Mouse (Mus musculus): ENCODE measurements at regions not wholly inside any gene's neighbourhood (a gene's known extent, or its start where the extent isn't known, plus 50 kb on each side); places are given as distances from the start of the nearest gene placed in this dataset.
A peak's percentile ranks its signal among the peaks of the same experiment; 100 is the strongest.

DNA sequence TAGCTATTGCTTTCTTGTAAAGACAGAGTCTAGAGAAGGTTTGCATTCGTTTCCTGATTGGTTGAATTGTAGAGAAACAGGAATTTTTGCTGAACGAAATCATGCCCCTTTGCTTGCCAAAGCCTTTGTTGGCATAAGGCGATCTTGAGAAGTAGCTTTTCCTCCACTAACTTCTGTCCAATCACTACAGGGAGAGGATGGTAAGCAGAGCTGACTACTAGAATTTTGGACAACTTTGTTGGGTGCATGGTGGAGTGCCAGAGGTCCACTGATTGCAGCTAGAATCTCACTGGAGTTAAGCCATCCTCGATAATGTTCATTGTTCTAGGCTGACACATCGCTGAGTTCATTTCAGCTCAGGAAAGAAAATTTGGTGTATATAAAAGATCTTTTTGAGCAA, 131.1 kb upstream of the Nabp1 start:
- Histone ChIP-seq H3K27me3 (ENCODE audit: control insufficient read depth, insufficient read depth, low read length) (no peaks in the 10 kb centered on the region), H3K9ac (replicated peaks) (no peak overlapping the region), H3K36me3 (replicated peaks; ENCODE audit: control insufficient read depth, insufficient read depth, low read depth) (no peaks in the 10 kb centered on the region), H3K4me1 (replicated peaks; ENCODE audit: control insufficient read depth in 2 of 2, insufficient read depth in 2 of 2, low read length in 1 of 2) (no peaks in the 10 kb centered on the region), H3K4me3 (ENCODE audit: insufficient read depth in 1 of 2, low read depth in 2 of 2, low read length in 2 of 2) (no peak overlapping the region), H3K9me3 (ENCODE audit: control insufficient read depth, low read length) (no peaks in the 10 kb centered on the region), H3K27ac (no peak overlapping the region), H3K4me2 (ENCODE audit: low read depth) (no peak overlapping the region)
- DNase-seq (ENCODE audit: low read depth in 3 of 3, low spot score in 3 of 3) (no peak), ATAC-seq (ENCODE audit: insufficient read depth) (no peak)
- TF ChIP-seq CTCF (IDR thresholded peaks at IDR 0.05; ENCODE audit: low read depth) (no peak), EP300 (IDR thresholded peaks at IDR 0.05; ENCODE audit: low read depth) (no peak)
- WGBS (ENCODE audit: insufficient replicate concordance), result 56% methylated on average over 5 of the region's 5 CpGs

DNA sequence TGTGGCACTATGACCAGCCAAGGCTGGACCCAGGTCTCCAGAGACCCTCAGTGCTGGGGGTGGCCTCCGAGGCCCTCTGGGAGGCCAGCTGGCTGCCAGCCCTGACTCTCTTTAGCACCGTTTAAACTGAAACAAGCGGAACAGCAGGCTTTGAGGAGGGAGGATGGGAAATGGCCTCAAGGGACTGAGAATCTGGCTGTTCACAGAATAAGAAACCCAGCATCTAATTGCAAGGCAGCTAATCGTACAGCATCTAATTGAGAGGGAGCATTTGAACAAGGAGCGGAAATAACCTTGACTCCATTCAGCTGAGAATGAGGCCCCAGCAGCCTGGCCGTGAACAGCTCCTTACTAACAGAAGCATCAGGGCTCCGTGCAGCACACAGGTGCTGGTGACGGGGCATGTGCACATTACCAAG, 129.2 kb upstream of the Nabp1 start:
- WGBS (ENCODE audit: insufficient replicate concordance), result 61% methylated on average over 8 of the region's 8 CpGs
- H3K36me3 ChIP-seq (replicated peaks; ENCODE audit: control insufficient read depth, insufficient read depth, low read depth), result no peaks in the 10 kb centered on the region
- no peak overlapping the region for H3K4me2 ChIP-seq (ENCODE audit: low read depth)
- no peak for ATAC-seq (ENCODE audit: insufficient read depth)
- H3K9ac ChIP-seq (replicated peaks), result no peak overlapping the region
- no peak overlapping the region for H3K27ac ChIP-seq
- no peak for TF ChIP-seq EP300 (IDR thresholded peaks at IDR 0.05; ENCODE audit: low read depth)
- no peak for TF ChIP-seq CTCF (IDR thresholded peaks at IDR 0.05; ENCODE audit: low read depth)
- no peak for DNase-seq (ENCODE audit: low read depth in 3 of 3, low spot score in 3 of 3)
- no peaks in the 10 kb centered on the region for H3K9me3 ChIP-seq (ENCODE audit: control insufficient read depth, low read length)
- H3K4me1 ChIP-seq (replicated peaks; ENCODE audit: control insufficient read depth in 2 of 2, insufficient read depth in 2 of 2, low read length in 1 of 2), result no peaks in the 10 kb centered on the region
- H3K27me3 ChIP-seq (ENCODE audit: control insufficient read depth, insufficient read depth, low read length), result no peaks in the 10 kb centered on the region
- H3K4me3 ChIP-seq (ENCODE audit: insufficient read depth in 1 of 2, low read depth in 2 of 2, low read length in 2 of 2), result no peak overlapping the region

DNA sequence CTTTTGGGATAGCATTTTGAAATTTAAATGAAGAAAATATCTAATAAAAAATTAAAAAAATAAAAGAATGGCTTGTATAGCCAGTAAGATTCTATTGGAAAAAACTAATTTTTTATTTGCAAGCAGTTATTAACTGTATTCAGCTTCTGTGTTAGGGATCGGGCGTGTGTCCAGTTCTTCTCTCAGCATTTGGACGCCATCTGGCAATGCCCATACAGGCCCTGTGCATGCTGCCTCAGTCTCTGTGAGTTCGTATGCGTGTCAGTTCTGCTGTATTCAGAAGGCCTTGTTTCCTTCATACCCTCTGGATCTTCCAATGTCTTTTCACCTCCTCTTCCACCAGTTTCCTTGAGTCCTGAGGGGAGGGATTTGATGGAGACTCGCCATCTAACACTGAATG, 123.8 kb upstream of the Nabp1 start:
- no peak for ATAC-seq (ENCODE audit: insufficient read depth)
- H3K9me3 ChIP-seq (ENCODE audit: control insufficient read depth, low read length), result no peaks in the 10 kb centered on the region
- H3K27me3 ChIP-seq (ENCODE audit: control insufficient read depth, insufficient read depth, low read length), result no peaks in the 10 kb centered on the region
- TF ChIP-seq EP300 (IDR thresholded peaks at IDR 0.05; ENCODE audit: low read depth), result no peak
- TF ChIP-seq CTCF (IDR thresholded peaks at IDR 0.05; ENCODE audit: low read depth), result no peak
- WGBS (ENCODE audit: insufficient replicate concordance), result 75% methylated on average over 6 of the region's 6 CpGs
- no peak overlapping the region for H3K27ac ChIP-seq
- no peak overlapping the region for H3K4me2 ChIP-seq (ENCODE audit: low read depth)
- no peaks in the 10 kb centered on the region; a peak in 1 of 4 replicates for H3K4me1 ChIP-seq (replicated peaks; ENCODE audit: control insufficient read depth in 2 of 2, insufficient read depth in 2 of 2, low read length in 1 of 2)
- DNase-seq (ENCODE audit: low read depth in 3 of 3, low spot score in 3 of 3), result no peak
- H3K36me3 ChIP-seq (replicated peaks; ENCODE audit: control insufficient read depth, insufficient read depth, low read depth), result no peaks in the 10 kb centered on the region
- H3K9ac ChIP-seq (replicated peaks), result no peak overlapping the region
- no peak overlapping the region for H3K4me3 ChIP-seq (ENCODE audit: insufficient read depth in 1 of 2, low read depth in 2 of 2, low read length in 2 of 2)

DNA sequence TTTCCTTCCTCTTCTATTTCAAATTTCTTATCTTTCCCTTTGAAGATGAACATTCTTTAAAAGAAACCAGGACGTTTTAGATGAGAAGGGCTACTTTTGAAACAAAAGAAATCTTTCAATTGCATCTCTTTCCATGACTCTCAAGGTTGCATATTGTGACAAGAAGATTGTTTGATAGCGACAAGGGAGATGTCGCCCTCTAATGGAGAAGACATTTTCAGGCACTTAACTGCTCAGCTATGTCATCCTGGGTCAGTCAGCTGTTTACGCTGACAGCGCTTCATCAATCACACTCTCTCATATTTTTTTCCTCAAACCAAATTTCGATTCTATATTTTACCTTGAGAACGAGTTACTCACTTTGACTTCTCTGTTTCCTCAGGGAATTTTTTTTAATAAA, 122.2 kb upstream of the Nabp1 start:
- H3K36me3 ChIP-seq (replicated peaks; ENCODE audit: control insufficient read depth, insufficient read depth, low read depth), result no peaks in the 10 kb centered on the region
- DNase-seq (ENCODE audit: low read depth in 3 of 3, low spot score in 3 of 3), result no peak
- no peak overlapping the region for H3K4me3 ChIP-seq (ENCODE audit: insufficient read depth in 1 of 2, low read depth in 2 of 2, low read length in 2 of 2)
- ATAC-seq (ENCODE audit: insufficient read depth), result no peak
- 21% methylated on average over 7 of the region's 7 CpGs for WGBS (ENCODE audit: insufficient replicate concordance)
- no peak overlapping the region for H3K9ac ChIP-seq (replicated peaks)
- no peaks in the 10 kb centered on the region for H3K9me3 ChIP-seq (ENCODE audit: control insufficient read depth, low read length)
- no peak overlapping the region for H3K4me2 ChIP-seq (ENCODE audit: low read depth)
- no peak overlapping the region for H3K27ac ChIP-seq
- peak; percentile 57 for TF ChIP-seq CTCF (IDR thresholded peaks at IDR 0.05; ENCODE audit: low read depth)
- TF ChIP-seq EP300 (IDR thresholded peaks at IDR 0.05; ENCODE audit: low read depth), result no peak
- H3K27me3 ChIP-seq (ENCODE audit: control insufficient read depth, insufficient read depth, low read length), result no peaks in the 10 kb centered on the region
- no peaks in the 10 kb centered on the region; a peak in 1 of 4 replicates for H3K4me1 ChIP-seq (replicated peaks; ENCODE audit: control insufficient read depth in 2 of 2, insufficient read depth in 2 of 2, low read length in 1 of 2)

DNA sequence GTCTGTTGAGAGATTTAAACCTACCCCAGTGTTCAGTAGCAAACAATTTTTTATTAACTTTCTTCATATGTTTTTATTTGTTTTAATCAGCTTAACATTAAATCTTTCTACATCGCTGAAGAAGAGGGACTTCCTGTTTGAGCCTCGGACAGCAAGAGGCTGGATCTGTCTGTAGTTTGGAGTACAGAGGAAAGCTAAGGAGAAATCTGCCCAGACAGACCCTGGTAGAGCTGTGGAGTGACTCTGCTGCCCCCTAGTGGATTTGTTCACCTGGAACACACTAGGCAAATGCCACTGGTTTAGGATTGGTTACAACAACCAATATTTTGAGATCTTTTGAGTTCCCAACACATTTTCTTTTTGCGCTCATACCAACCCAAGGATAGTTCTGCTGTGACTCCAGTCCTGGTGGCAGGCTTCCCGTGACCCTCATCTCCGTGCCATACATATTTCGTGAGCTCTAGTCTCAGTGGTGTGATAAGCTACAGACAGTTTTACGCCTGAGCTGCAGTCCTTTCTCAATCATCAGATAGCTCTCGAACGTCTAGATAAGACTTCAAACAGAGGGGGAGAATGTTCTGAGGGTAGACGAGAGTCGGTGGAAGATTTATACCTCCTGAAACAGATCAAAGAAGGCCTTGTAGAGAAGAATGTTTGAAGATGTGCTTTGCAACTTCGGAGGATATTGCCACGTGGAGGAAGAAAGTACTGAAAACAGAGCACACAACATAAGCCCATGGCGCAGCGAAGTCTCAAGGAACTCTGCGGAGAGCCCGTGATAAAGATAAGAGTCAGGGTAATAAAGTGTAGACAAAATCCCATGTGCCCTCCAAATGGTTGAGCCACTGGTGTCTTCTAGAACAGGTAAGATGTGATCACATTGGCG, 119.0 kb upstream of the Nabp1 start:
- DNase-seq (ENCODE audit: low read depth in 3 of 3, low spot score in 3 of 3), result peak; percentile 44 to 45 (median 44)
- ATAC-seq (ENCODE audit: insufficient read depth), result peak; percentile 67; the same call in 1 of the 2 replicates

More for the DNA sequence above, 119.0 kb upstream of the Nabp1 start:
- Histone ChIP-seq H3K4me1 (replicated peaks; ENCODE audit: control insufficient read depth in 2 of 2, insufficient read depth in 2 of 2, low read length in 1 of 2) (no peaks in the 10 kb centered on the region; a peak in 2 of 4 replicates), H3K4me2 (ENCODE audit: low read depth) (peak overlapping the region; percentile 9), H3K9ac (replicated peaks) (no peak overlapping the region), H3K27me3 (ENCODE audit: control insufficient read depth, insufficient read depth, low read length) (no peaks in the 10 kb centered on the region), H3K4me3 (ENCODE audit: insufficient read depth in 1 of 2, low read depth in 2 of 2, low read length in 2 of 2) (no peak overlapping the region), H3K27ac (no peak overlapping the region), H3K9me3 (ENCODE audit: control insufficient read depth, low read length) (no peaks in the 10 kb centered on the region), H3K36me3 (replicated peaks; ENCODE audit: control insufficient read depth, insufficient read depth, low read depth) (no peaks in the 10 kb centered on the region)
- 16% methylated on average over 18 of the region's 18 CpGs for WGBS (ENCODE audit: insufficient replicate concordance)
- TF ChIP-seq EP300 (IDR thresholded peaks at IDR 0.05; ENCODE audit: low read depth) (no peak), CTCF (IDR thresholded peaks at IDR 0.05; ENCODE audit: low read depth) (peak; percentile 88)
